Mouse (Mus musculus): ENCODE results near the gene Iqsec1.

The Iqsec1 gene

GRCm38 (mm10) chr6:90754927-90755612, 233.4 kb downstream of the Iqsec1 start:
- DNase-seq (ENCODE audit: low spot score in 2 of 2), result no peak

GRCm38 (mm10) chr6:90754093-90754492, 234.4 kb downstream of the Iqsec1 start:
- DNase-seq (ENCODE audit: low spot score in 2 of 2), result no peak

DNA sequence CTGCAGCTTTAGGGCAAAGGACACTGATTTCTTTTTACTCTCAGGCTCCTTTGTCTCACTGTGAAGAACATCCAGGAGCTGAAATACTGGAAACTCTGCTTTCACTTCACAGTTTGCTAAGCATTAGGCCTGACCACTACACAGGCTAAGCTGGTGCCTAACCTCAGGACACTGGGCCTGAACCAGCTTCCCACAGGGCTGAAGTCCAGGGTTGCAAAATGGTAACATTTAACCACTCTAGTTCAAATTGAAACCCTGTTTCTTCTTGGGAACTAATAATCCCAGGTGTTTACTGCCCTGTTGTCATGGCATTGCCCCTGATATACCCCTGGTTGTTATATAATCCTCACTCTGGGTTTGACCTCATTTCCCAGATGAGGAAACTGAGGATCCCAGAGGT, 234.8 kb downstream of the Iqsec1 start:
- DNase-seq (ENCODE audit: low spot score in 2 of 2), result no peak

- no peak for DNase-seq (ENCODE audit: low spot score in 2 of 2)
Observed at GRCm38 (mm10) chr6:90751624-90752023, 236.9 kb downstream of the Iqsec1 start.

DNA sequence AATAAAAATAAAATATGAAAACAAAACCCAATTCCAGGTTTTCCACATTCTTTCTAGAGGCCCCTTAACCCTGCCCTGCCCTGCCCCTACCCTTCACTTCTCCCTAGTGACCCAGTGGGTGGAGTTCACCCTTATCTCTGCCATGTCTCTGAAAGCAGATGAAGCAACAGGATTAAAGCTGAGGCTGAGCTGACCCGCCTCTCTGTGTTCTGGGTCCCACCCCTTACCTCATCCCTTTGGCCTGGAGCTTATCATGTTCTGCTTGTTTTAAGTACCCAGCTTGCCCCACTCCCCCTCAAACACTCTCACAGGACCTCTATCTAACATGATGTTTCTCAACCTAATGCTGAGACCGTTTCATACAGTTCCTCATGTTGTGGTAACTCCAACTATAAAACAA, 238.4 kb downstream of the Iqsec1 start:
- no peak for DNase-seq (ENCODE audit: low spot score in 2 of 2)

GRCm38 (mm10) chr6:90749414-90749937, 239.0 kb downstream of the Iqsec1 start:
- DNase-seq (ENCODE audit: low spot score in 2 of 2), result no peak

DNA sequence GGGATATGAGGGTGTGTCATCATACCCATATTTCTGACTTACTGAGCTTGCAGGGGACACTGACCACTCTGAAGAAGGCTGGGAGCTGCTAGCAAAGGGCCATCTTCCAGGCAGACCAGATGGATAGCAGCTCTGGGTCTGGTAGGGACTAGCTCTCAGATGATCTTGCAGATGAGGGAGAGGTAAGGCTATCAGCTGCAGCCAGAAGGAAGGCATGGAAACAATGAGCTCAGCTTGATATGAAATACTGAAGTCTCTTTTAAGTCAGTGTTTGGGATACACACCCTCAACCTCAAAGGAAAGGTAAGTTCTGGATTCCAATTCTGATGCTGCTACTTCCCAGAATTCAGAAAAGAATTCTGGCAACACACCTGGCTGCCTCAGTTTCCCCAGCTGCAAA, 239.5 kb downstream of the Iqsec1 start:
- no peak for DNase-seq (ENCODE audit: low spot score in 2 of 2)

DNA sequence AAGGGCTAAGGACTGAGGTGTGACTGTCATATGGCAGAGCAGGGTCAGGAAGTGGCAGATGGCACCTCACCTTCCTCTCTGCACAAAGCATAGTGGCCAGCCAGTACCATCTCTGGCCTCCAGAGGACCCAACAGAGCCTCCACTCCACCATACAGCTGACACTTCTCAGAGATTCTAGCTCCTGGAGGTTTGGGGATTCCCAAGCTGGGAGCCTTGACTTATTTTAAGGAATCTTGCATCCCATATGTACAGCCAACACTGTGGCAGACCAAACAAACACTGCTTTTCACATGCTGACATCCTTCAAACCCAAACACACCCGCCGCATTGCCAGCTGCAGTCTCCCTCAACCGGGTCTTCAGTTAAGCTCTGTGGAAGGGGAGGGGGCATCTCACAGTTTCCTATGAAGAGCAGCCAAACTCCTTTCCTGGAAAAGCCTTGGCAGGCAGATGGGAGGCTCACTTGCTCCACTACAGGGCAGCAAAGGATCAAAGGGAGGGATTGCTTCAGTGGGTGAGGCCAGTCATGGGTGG, 242.1 kb downstream of the Iqsec1 start:
- DNase-seq (ENCODE audit: low spot score in 2 of 2), result no peak

DNA sequence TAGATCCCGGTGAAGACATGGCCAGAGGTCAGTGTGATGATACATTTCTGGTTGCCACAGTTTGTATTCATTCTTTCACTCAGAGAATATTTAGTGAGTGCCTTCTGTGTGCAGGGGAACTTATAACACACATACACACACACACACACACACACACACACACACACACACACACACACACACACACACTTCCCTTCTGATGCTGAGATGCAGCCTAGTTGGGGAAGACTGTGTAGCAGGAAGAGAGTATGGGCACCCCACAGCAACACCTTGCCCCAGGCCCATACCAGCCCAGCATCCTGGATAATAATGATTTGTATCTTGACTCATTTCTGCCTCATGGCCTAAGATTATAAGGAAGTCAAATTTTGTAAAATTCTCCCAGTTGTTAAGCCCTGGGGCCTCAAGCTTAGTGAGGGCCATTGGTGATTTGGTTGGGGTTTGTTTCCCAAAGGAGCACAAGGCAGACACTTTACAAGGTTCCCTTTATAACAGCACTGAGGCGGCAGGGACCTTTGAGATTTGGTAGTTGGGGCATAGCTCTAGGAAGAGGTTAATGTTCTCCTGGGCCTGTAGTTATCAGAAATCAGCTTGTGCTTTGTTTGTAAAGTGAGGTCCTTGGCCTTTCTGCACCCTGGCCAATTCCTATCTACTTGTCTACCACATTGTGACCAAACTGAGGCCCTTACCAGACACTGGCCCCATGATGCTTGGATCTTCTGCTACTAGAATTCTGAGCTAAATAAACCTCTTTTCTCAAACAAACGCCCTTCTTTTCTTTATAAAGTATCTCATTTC, 242.9 kb downstream of the Iqsec1 start:
- no peak for DNase-seq (ENCODE audit: low spot score in 2 of 2)

- no peak for DNase-seq (ENCODE audit: low spot score in 2 of 2)
Observed at GRCm38 (mm10) chr6:90742453-90742852, 246.0 kb downstream of the Iqsec1 start.

- DNase-seq (ENCODE audit: low spot score in 2 of 2), result no peak
Observed at GRCm38 (mm10) chr6:90741717-90742116, 246.8 kb downstream of the Iqsec1 start.

- DNase-seq (ENCODE audit: low spot score in 2 of 2), result no peak
Observed at GRCm38 (mm10) chr6:90741056-90741420, 247.4 kb downstream of the Iqsec1 start.

DNA sequence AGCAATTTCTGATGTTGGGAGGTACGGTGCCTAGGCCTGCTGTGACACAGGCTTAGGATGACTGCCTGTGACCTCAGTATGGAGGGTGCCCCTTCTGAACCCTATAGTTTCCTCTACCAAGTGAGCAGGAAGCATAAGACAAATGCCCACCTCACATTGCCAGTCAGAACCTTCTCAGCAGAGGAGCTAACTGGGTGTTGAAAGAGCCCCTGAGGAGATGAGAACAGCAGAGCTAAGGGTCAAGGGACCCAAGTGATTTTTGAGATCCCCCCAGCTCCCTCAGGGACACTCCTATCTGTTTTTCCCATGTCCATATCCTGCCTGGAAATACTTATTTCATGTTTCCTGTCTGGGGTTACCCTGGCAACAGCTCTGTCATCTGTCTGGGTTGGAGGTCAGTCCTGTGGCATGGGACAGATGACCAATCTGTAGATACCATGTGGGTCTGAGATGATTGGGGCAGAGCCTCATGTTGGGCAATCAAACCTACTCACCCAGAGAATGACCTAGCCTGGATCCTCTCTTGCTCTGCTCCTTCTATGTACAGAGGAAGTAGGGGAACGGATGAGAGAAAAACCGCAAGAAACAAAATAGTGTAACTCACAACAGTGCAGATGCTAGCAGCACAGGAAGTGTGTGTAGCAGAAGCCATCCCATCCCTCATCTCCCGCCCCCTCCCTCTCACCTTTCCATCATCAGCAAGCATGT, 248.0 kb downstream of the Iqsec1 start:
- no peak for DNase-seq (ENCODE audit: low spot score in 2 of 2)

- peak; percentile 78 to 79 for DNase-seq (ENCODE audit: low spot score in 2 of 2)
Observed at GRCm38 (mm10) chr6:90737376-90737775, 251.1 kb downstream of the Iqsec1 start.

DNA sequence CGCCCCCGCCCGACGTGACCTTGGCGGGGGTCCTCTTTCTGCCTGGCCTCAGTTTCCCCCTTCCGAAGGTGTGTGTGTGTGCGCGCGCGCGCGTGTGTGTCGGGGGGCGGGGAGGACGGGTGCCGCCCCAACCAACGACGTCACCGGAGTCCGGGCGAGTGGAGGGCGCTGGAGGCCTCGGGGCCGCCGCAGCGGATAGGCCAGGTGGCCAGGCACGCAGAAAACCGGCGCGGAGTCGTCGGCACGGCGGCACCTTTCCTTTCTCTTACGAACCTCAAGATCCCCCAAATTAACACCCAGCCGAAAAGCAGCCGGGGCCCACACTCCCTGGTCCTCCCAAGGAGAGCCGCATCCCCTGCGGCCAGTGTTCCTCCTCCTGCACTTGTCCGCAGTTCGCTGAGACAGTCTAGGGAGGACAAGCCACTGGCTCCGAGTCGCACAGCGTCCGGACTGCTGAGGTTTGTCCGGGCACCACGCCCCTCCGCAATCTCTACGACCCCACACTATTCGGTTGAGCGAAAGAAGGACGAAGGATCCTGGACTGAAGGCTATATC, 251.7 kb downstream of the Iqsec1 start:
- DNase-seq (ENCODE audit: low spot score in 2 of 2), result no peak

GRCm38 (mm10) chr6:90736074-90736672, 252.3 kb downstream of the Iqsec1 start:
- DNase-seq (ENCODE audit: low spot score in 2 of 2), result no peak

- no peak for DNase-seq (ENCODE audit: low spot score in 2 of 2)
Observed at GRCm38 (mm10) chr6:90735396-90736036, 253.0 kb downstream of the Iqsec1 start.

DNA sequence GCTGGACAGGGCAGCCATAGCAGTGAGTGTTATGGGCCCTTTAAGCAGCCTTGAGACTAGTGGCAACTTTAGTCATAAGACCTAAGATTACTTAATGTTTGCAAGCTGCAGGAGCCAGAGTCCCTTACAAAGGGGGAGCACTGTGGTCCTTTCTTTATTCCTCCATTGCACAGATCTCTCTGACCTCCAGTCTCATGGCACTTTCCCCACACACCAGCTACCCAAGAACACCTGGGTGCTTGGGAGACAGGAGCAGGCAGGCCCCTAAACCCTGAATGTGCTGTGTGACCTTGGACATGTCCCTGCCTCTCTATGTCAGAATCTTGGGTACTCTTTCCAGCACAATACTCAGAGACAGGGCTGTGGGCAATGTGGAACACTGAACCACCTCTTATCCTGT, 253.7 kb downstream of the Iqsec1 start:
- DNase-seq (ENCODE audit: low spot score in 2 of 2), result no peak

DNA sequence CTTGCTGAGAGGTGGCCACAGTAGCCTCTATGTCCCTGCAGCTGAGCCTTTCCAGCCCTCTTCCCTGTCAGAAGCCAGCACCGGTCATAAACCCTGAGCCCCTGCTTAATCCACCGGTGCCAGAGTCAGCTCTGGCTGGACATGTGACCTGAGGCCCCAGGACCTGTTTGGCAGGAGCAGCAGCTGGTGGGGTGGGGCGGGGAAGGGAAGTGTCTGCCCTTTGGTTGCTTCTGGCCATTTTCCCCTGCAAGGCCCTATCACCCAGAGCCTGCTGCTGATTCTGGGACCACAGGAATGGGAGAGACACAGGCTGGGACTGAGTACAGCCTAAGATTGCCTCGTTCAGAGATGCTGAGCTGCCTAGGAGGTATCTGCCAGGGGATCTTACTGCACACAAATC, 257.2 kb downstream of the Iqsec1 start:
- no peak for DNase-seq (ENCODE audit: low spot score in 2 of 2)

- no peak for DNase-seq (ENCODE audit: low spot score in 2 of 2)
Observed at GRCm38 (mm10) chr6:90729829-90730228, 258.7 kb downstream of the Iqsec1 start.

DNA sequence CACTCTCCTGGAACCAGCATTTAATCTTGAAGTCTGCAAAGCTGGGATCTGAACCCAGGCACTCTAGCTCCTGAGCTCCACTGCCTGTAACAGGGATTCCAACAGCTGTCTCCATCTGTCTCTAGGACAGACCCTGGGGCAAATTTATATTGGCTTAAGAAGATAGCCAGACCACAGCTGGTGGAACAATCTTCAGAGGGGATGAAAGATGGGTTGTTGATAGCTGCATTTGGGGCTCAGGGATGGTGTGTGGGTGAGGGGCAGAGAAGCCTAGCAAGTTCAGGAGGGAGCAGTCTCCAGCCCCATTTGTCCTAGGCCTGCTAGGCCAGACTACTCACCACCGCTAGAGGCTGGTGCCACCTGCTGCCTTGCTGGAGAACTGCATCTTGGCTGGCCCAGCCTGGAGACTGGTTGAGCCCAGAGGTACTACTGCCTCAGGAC, 260.0 kb downstream of the Iqsec1 start:
- peak; percentile 68 to 74 for DNase-seq (ENCODE audit: low spot score in 2 of 2)
